Comparison of ENCODE assay signal across 7 mouse cellular contexts in the genomic region with DNA sequence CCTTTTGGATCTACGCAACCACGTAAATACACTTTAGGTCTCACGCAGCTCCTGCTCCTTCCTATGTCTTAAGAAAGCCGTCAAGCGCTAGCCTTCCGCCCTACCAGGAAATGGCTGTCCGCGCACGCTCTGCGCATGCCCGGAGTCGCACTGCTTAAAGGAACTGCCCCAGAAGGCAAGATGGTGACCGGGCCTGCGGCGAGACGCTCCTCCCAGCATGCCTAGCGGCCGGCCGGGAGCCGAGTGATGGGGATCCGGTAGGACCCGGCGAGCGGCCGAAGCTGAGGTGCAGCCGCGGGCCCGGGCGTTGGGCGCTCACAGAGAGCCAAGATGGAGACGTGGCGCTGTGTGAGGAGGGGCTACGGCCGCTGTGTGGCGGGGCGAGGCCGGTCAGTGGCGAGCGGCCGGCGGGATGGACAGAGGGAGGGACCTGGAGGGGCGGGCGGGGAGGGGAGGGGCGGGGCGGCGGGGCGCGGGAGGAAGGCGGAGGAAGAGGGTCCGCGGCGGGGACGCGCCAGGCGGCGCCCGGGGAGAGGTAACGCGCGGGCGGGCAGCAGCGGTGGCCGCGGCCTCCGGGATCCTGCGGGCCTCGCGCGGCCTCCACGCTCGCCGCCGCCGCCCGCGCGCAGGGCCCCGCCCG. TPM values are rescaled to one million over a fixed set of nuclear protein-coding genes. Genes with fewer than 3 reads are reported as not detected.
DNase-seq lines count a peak whose midpoint lies in the region; ATAC-seq lines count a peak whose summit lies in the region.

No protein-coding gene starts in this region.

- H3K9me3 ChIP-seq in intestine, embryonic 16.5 days (ENCODE audit: control insufficient read depth, low read length) = no peaks in the 10 kb centered on the region
- no peaks in the 10 kb centered on the region for H3K9me3 ChIP-seq in midbrain, embryonic 11.5 days (ENCODE audit: control insufficient read depth, low read length)

- peak overlapping the region; percentile 94 for H3K9ac ChIP-seq in intestine, embryonic 16.5 days (ENCODE audit: low read depth, low read length)
- peak overlapping the region; percentile 95 for H3K9ac ChIP-seq in midbrain, embryonic 11.5 days (ENCODE audit: low read length)

- H3K27me3 ChIP-seq in intestine, embryonic 16.5 days (replicated peaks; ENCODE audit: control insufficient read depth, insufficient read depth, low read length) = no peaks in the 10 kb centered on the region
- no peaks in the 10 kb centered on the region for H3K27me3 ChIP-seq in midbrain, embryonic 11.5 days (ENCODE audit: control insufficient read depth, insufficient read depth, low read length)

- H3K4me3 ChIP-seq in intestine, embryonic 16.5 days (ENCODE audit: low read length) = peak overlapping the region; percentile 85
- H3K4me3 ChIP-seq in midbrain, embryonic 11.5 days (ENCODE audit: low read depth, low read length) = peak overlapping the region; percentile 70

- intact Hi-C loops in left cerebral cortex, postnatal 36 days (cut with DNase I) = loop anchor here (2.0 to 5.0 kb wide), 2 partner anchors 18 to 99 kb away; partner anchors contain the start of genes Flvcr1 and Rps6kc1

- under 1% methylated on average over 63 of the region's 79 CpGs for WGBS in intestine, embryonic 16.5 days
- WGBS in midbrain, embryonic 11.5 days = under 1% methylated on average over 54 of the region's 79 CpGs

- DNase-seq in adrenal gland, adult 8-10 months = peak; percentile 97
- DNase-seq in embryo, embryonic 9.5 days (ENCODE audit: extremely low spot score) = peak; percentile 96
- DNase-seq in gastrocnemius, postnatal 4 days (ENCODE audit: low spot score in 2 of 2) = peak; percentile 94 to 98
- DNase-seq in left cerebral cortex, postnatal 36 days (ENCODE audit: low spot score in 2 of 2) = peak; percentile 98 to 99
- DNase-seq in midbrain, embryonic 11.5 days (ENCODE audit: low spot score, missing footprints) = peak; percentile 100
- DNase-seq in skeletal muscle tissue, adult 2 months (ENCODE audit: low read depth, low spot score) = peak; percentile 99

- peaks cover 19% of the 10 kb centered on the region for H3K4me1 ChIP-seq in intestine, embryonic 16.5 days (ENCODE audit: control insufficient read depth, insufficient read depth, low read length)
- H3K4me1 ChIP-seq in midbrain, embryonic 11.5 days (ENCODE audit: control insufficient read depth, insufficient read depth, low read length) = peaks cover 9% of the 10 kb centered on the region

- H3K4me2 ChIP-seq in intestine, embryonic 16.5 days (ENCODE audit: low read depth, low read length) = peak overlapping the region; percentile 69
- peak overlapping the region; percentile 78 for H3K4me2 ChIP-seq in midbrain, embryonic 11.5 days

- peak; percentile 97 for ATAC-seq in intestine, embryonic 16.5 days
- ATAC-seq in midbrain, embryonic 11.5 days (ENCODE audit: low FRiP score) = peak; percentile 97

- no peaks in the 10 kb centered on the region for H3K36me3 ChIP-seq in intestine, embryonic 16.5 days (ENCODE audit: control insufficient read depth, insufficient read depth, low read length)
- no peaks in the 10 kb centered on the region for H3K36me3 ChIP-seq in midbrain, embryonic 11.5 days (ENCODE audit: control insufficient read depth, insufficient read depth, low read length)

- H3K27ac ChIP-seq in intestine, embryonic 16.5 days (ENCODE audit: low read length) = peak overlapping the region; percentile 99
- H3K27ac ChIP-seq in midbrain, embryonic 11.5 days (ENCODE audit: low read depth, low read length) = peak overlapping the region; percentile 96

RNA-seq across cellular contexts. Expression of gene Angel2, which starts 3.6 kb away (rescaled TPM):
- 10 to 100 TPM; 50.5 to 75.4 (median 65.5) TPM for total RNA-seq in adrenal gland, adult 8-10 months (2022)
- total RNA-seq in gastrocnemius, postnatal 4 days (2021) = 10 to 100 TPM; 30.0 to 41.6 TPM
- polyA plus RNA-seq in intestine, embryonic 16.5 days (2015; fragmentation: Nextera tagmentation; extraction: Ambion mirVana) = 30.9 and 33.6 TPM in 2 replicates
- 10 to 100 TPM; 52.6 to 58.6 TPM for total RNA-seq in left cerebral cortex, postnatal 36 days (2021)
- 65.5 and 65.7 TPM in 2 replicates for polyA plus RNA-seq in midbrain, embryonic 11.5 days (2014; fragmentation: Nextera tagmentation; extraction: Ambion mirVana)

RNA-seq across cellular contexts. Expression of gene Rps6kc1, which starts 16.9 kb away (rescaled TPM):
- 10 to 100 TPM; 17.6 to 30.7 (median 23.1) TPM for total RNA-seq in adrenal gland, adult 8-10 months (2022)
- total RNA-seq in gastrocnemius, postnatal 4 days (2021) = 10 to 100 TPM; 24.1 to 28.2 TPM
- polyA plus RNA-seq in intestine, embryonic 16.5 days (2015; fragmentation: Nextera tagmentation; extraction: Ambion mirVana) = 11.8 and 12.1 TPM in 2 replicates
- total RNA-seq in left cerebral cortex, postnatal 36 days (2021) = 100 to 1,000 TPM; 108 to 116 TPM
- 19.5 and 20.1 TPM in 2 replicates for polyA plus RNA-seq in midbrain, embryonic 11.5 days (2014; fragmentation: Nextera tagmentation; extraction: Ambion mirVana)

RNA-seq across cellular contexts. Expression of gene Vash2, which starts 50.6 kb away (rescaled TPM):
- total RNA-seq in adrenal gland, adult 8-10 months (2022) = under 1 TPM in 3 of 4 experiments, not detected in 1; 0.10 to 0.27 (median 0.25) TPM
- 10 to 100 TPM; 41.2 to 43.6 TPM for total RNA-seq in gastrocnemius, postnatal 4 days (2021)
- polyA plus RNA-seq in intestine, embryonic 16.5 days (2015; fragmentation: Nextera tagmentation; extraction: Ambion mirVana) = 11.9 and 12.3 TPM in 2 replicates
- 1 to 10 TPM; 2.0 to 2.1 TPM for total RNA-seq in left cerebral cortex, postnatal 36 days (2021)
- 52.8 and 58.9 TPM in 2 replicates for polyA plus RNA-seq in midbrain, embryonic 11.5 days (2014; fragmentation: Nextera tagmentation; extraction: Ambion mirVana)

Comparison
In these comparisons a context has a peak if more than half of its experiments do, and no peak if none do; other contexts are left out.
1. Peak in every context shown above with its lines: DNase-seq, ATAC-seq, H3K4me3 ChIP-seq and H3K27ac ChIP-seq.
2. RNA of gene Vash2, which starts 50.6 kb away (total RNA-seq): 41.2 to 43.6 TPM in gastrocnemius, postnatal 4 days; 2.0 to 2.1 TPM in left cerebral cortex, postnatal 36 days and 0.10 to 0.27 TPM in adrenal gland, adult 8-10 months; every median in the first group is over 10 times any median in the second.